Mouse (Mus musculus) heart, adult 2 months (tissue): Measurements from ENCODE around the gene Klhl41.

ENCODE experiments used
- CTCF ChIP-seq: fragments of 200-600 bp; IDR thresholded peaks from 2 replicates; pipeline ENCODE4 v1.8.1; 2022; ENCODE audit warnings: antibody characterized with exemption, mild to moderate bottlenecking, moderate library complexity
- EP300 ChIP-seq: fragments of 200-500 bp; IDR thresholded peaks from 2 replicates; pipeline ENCODE4 v1.6.1; 2011; ENCODE audit warnings: low read depth, low read length, control low read depth; ENCODE audit not compliant: insufficient read depth
- POLR2A ChIP-seq: fragments of 200-500 bp; IDR thresholded peaks from 2 replicates; pipeline ENCODE4 v1.6.1; 2011; ENCODE audit warnings: mild to moderate bottlenecking, low read depth, low read length, control low read depth; ENCODE audit not compliant: insufficient read depth

DNA sequence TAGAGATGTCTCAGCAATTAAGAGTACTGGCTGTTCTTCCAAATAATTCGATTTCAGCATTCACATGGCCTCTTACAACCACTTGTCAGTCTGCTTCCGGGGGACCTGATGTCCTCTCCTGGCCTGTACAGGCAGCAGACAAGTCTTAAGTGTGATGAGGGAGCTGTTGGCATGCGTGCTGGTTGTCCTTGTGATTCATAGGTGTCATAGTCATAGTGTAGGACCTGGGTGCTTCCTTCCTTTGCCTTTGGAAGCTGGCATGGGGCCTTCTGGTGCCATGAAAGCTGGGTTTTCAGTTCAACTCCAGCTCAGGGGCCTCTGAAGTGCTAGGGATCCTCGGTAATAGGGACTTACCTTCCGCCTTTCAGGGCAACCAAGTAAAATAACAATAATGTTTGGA, 44.2 kb downstream of the Klhl41 start:
- no peak for TF ChIP-seq CTCF
- TF ChIP-seq POLR2A = no peak
- no peak for TF ChIP-seq EP300
